Mouse (Mus musculus) adrenal gland, postnatal 25 days (tissue): ENCODE data around the gene Sez6l2. TPM values are rescaled to one million over a fixed set of nuclear protein-coding genes. Genes with fewer than 3 reads are reported as not detected.

Source experiments
- DNase-seq: peaks from one replicate; pipeline ENCODE4 v3.0.0; 2021; ENCODE audit warnings: mixed read lengths
- total RNA-seq: library from RNA; stranded (reverse); gene quantifications from 2 replicates; pipeline ENCODE4 v1.2.3, GENCODE M21; 2021

Gene Sez6l2
- total RNA-seq, 1 experiment from 2014 or later, result 128 TPM

GRCm38 (mm10) chr7:126961095-126961494 lies 10.7 kb downstream of the Sez6l2 start:
- DNase-seq, result no peak

DNA sequence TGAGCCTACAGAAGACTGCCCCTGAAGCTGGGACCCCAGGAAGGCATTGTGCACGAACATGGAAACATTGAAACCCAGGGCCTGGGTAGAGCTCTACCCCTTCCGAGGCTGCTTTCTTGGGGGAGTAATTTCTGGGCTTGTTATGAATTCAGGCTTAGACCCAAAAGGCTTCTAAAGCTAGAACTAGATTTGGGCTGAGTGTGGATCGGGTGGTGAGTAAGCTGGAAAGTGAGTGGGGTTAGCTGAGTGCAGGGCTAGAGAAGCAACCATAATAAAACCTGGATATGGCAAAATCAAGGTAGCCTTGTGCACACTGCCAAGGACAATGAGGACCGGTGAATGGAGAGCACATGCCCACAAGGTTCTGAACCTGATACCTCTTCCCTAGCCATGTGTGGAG lies 11.6 kb downstream of the Sez6l2 start:
- DNase-seq, result no peak

GRCm38 (mm10) chr7:126963548-126964286 lies 13.4 kb downstream of the Sez6l2 start:
- peak; percentile 56 for DNase-seq

DNA sequence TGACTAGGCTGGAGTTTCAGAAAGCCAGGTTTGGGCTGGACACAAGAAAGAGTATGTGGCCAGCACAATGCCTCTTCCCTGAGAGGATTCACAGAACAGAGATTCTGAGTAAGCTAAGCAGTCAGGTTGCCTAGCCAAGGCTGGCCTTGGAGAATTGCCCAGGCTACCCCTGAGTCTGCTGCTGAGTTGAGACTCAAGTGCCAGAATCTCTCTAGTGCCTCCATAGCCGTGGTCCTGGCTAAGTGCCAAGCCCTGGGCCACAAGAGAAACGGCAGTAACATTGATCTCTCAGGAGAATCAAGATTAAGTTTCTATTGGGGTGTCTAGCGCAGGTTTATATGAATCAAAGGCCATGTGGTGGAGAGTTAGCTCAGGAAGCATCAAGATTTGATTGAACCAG lies 15.2 kb downstream of the Sez6l2 start:
- DNase-seq, result peak; percentile 25

DNA sequence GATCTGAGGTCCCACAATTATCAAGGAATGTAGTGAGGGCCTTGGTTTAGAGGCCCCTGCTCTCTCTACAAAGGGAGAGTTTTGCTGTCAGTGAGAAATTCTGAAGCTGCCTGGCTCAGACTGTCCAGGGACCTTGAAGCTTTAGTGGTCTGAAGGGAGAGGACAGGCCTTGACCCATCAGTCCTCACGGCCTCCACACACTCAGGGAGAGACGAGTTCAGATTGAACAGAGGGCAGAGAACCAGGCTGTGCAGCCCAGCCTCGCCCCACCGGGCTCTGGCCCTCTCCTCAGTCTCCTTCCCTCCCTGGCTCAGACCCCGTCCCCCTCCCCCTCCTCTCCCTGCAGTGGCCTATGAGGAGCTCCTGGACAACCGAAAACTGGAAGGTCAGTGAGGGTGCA lies 17.0 kb downstream of the Sez6l2 start:
- peak; percentile 31 for DNase-seq

- no peak for DNase-seq
Measured at GRCm38 (mm10) chr7:126975493-126975892, 25.1 kb downstream of the Sez6l2 start.

DNA sequence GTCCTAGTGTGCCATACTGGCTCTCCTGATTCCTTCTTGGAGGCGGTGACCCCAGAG lies 25.4 kb downstream of the Sez6l2 start, which contains the start of gene Cdipt:
Gene Cdipt, plus strand, starts transcription at position 22 of the 57 bp plus-strand sequence.
- no peak for DNase-seq

GRCm38 (mm10) chr7:126975950-126976866 lies 25.8 kb downstream of the Sez6l2 start, which contains the start of gene Cdiptos:
Gene Cdiptos (minus strand): TSS chr7:126976098.
- DNase-seq, result peak; percentile 97

DNA sequence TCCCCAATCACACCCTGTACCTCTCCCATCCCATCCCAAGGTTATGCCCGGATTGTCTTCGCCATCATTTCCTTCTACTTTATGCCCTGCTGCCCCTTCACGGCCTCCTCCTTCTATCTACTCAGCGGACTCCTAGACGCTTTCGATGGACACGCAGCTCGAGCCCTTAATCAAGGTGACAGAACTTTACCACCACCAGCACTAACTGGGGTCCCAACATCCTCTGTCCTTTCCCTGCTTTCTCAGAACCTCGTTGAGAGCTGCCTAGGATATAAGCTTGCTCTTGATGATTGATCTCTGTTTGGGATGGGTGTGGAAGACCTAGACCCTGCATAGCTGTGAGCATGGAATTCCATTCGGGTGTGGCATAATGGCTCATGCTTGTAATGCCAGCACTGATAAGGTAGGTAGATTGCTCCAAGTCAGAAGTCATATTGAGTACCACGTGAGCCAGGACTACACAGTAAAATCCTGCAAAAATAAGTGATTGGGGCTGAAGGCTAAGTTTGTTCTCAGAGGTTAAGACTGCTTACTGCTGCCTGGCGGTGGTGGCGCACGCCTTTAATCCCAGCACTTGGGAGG lies 26.6 kb downstream of the Sez6l2 start:
- DNase-seq, result no peak

GRCm38 (mm10) chr7:126978841-126979240 lies 28.5 kb downstream of the Sez6l2 start:
- DNase-seq, result no peak

DNA sequence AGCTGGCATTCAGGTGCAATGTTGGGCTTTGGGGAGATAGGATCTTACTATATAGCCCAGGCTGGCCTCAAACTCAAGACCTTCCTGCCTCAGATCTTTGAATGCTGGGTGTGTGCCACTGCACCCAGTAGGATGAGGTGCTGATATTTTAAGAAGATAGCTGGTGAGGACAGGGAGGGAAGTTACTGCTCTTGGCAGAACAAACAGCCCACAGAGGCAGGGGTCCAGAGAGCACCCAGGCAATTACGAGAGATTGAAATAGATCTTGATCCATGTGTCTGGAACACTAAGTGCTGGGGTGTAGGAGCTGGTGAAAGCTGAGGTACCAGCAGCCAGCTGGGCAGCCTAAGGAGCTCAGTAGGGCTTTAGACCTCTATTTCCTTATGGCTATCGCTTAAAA lies 31.2 kb downstream of the Sez6l2 start:
- DNase-seq, result no peak

DNA sequence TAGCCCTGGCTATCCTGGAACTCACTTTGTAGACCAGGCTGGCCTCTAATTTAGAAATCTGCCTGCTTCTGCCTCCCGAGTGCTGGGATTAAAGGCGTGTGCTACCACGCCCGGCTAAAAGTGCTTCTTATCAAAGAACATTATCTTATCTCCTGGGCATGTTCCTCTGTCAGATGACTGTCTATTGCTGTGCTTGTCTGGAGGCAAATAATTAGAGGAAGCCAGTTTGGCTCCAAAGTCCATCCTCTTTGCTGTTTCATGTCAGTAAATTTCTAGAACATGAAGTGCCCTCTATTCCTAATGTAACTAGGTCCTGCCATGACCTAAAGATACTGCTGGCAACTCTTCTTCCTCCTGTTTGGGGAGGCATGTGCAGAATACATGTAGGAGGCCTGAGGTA lies 31.7 kb downstream of the Sez6l2 start:
- no peak for DNase-seq

GRCm38 (mm10) chr7:126983113-126983512 lies 32.8 kb downstream of the Sez6l2 start:
- no peak for DNase-seq

DNA sequence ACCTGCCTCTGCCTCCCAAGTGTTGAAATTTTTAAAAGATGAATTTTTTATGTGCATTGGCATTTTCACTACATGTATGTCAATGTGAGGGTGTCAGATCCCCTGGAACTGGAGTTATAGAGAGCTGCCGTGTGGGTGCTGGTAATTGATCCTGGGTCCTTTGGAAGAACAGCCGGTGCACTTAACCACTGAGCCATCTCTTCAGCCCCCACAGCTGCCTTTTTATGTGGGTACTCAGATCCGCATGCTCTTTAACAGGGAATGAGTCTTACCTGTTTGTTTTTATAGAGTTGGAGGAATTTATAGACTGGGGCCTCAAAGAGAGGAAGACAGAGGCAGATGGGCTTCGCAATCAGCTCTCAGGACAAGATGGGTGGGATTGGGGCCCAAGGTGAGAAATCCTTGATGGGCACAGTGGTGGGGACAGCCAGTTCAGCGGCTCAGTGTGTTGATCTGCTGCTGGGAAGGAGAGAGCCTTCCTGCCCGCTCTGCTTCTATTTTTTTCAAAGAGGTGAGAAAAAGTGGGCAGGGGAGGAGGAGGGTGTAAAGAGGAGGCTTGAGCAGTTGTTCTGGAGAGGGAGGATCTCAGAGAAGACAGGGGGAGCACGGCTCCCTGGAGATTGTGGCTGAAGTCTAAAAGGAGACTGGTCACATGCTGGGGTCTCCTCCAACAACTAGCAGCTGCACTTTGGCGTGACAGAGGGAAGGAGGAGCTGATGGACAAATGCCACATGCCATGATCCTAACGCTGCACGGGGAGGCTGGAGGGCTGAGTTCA lies 34.5 kb downstream of the Sez6l2 start:
- DNase-seq, result no peak

DNA sequence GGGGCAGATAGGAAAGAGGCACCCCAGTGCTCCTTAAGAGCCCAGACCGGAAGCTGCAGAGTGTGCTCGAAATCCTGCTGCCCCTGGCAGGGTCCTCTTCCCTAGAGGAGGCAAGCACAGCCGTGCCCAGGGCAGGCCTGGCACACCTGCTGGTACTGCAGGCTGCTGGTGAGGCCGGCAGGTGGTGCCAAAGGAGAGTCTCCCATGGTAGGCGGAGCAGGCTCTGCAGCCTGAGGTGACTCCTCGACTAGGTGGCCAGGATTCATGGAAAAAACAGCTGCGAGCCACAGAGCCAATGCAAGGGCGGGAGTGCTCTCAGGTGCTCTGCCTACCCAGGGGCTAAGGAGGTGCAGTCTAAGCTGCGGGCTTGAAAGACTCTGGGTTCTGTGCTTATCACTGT lies 36.0 kb downstream of the Sez6l2 start:
- peak; percentile 28 for DNase-seq

- no peak for DNase-seq
Measured at GRCm38 (mm10) chr7:126988816-126989215, 38.5 kb downstream of the Sez6l2 start.

- DNase-seq, result no peak
Measured at GRCm38 (mm10) chr7:126996449-126996848, 46.1 kb downstream of the Sez6l2 start.

GRCm38 (mm10) chr7:126999568-126999967 lies 49.2 kb downstream of the Sez6l2 start:
- DNase-seq, result no peak

DNA sequence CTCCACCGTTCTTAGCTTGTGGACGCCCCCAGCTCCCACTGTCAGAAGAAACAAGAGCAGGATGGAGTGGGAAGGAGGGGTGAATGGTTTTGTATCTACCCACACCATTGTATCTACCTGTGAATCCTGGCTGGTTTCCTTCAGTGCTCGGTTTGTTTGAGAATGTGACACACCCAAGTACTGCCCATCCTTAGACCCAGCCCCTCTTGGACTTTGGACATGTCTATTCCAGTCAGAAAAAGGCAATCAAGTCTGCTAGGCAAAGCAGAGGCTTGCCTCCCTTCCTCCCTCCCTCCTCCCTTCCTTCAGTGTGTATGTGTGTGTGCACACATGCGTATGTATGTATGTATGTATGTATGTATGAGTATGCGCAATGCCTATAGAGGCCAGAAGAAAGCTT lies 53.3 kb downstream of the Sez6l2 start:
- DNase-seq, result no peak

DNA sequence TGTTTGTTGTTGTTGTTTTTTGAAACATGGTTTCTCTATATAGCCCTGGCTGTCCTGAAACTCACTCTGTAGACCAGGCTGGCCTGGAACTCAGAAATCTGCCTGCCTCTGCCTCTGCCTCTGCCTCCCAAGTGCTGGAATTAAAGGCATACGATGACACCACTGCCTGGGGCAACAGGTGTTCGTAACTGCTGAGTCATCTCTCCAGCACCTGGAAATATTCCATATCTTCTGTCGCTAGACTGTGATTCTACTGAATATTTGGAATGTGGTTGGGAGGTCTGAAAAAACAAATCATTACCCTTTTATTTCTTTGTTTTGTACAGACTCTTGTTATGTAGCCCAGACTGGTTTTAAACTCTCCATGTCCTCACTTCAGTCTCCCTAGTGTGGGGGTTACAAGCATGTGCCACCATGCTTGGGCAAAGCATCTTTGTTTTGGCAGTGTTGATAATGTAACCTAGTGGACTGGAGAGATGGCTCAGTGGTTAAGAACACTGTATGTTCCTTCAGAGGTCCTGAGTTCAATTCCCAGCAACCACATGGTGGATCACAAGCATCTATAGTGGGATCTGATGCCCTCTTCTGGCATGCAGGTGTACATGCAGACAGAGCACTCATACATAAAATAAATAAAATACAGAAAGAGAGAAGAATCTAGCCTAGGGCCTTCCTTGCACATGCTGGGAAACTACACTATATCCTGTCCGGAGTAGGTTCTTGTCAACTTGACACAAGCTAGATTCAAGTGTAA lies 53.9 kb downstream of the Sez6l2 start:
- no peak for DNase-seq

- no peak for DNase-seq
Measured at GRCm38 (mm10) chr7:127007313-127008024, 57.1 kb downstream of the Sez6l2 start.
